Mouse (Mus musculus) liver, embryonic 11.5 days (tissue): ENCODE measurements around the gene Tnfrsf1b. TPM values are rescaled to one million over a fixed set of nuclear protein-coding genes. Genes with fewer than 3 reads are reported as not detected.
A peak's percentile ranks its signal among the peaks of the same experiment; 100 is the strongest.

Source experiments
- ATAC-seq: fragments of 200-750 bp; cut with Nextera tagmentation; replicated peaks from 2 replicates; pipeline ENCODE4 v1.8.0; 2017; ENCODE audit warnings: moderate number of reproducible peaks, mild to moderate bottlenecking, moderate TSS enrichment, moderate library complexity; ENCODE audit not compliant: low FRiP score
- DNase-seq: peaks from one replicate; pipeline ENCODE4 v3.0.0-alpha.2; 2017; ENCODE audit warnings: low spot score
- H3K27ac ChIP-seq: fragments of 300-500 bp; sonication (generic); 2 replicates; pipeline ENCODE4 v1.5.1; 2014; ENCODE audit warnings: mild to moderate bottlenecking, low read depth, low read length, control low read depth
- H3K27me3 ChIP-seq: fragments of 300-500 bp; sonication (generic); replicated peaks from 2 replicates; pipeline ENCODE4 v1.6.1; 2014; ENCODE audit warnings: low read length, mixed read lengths; ENCODE audit not compliant: control insufficient read depth, insufficient read depth
- H3K36me3 ChIP-seq: fragments of 300-500 bp; sonication (generic); 2 replicates; pipeline ENCODE4 v1.6.1; 2014; ENCODE audit warnings: mild to moderate bottlenecking, low read length, moderate library complexity, mixed read lengths; ENCODE audit not compliant: control insufficient read depth, insufficient read depth
- H3K4me1 ChIP-seq: fragments of 300-500 bp; sonication (generic); replicated peaks from 2 replicates; pipeline ENCODE4 v1.6.1; 2014; ENCODE audit warnings: low read length, mixed read lengths; ENCODE audit not compliant: control insufficient read depth, insufficient read depth
- H3K4me2 ChIP-seq: fragments of 300-500 bp; sonication (generic); 2 replicates; pipeline ENCODE4 v1.6.1; 2014; ENCODE audit warnings: mild to moderate bottlenecking, control low read depth, moderate library complexity
- H3K4me3 ChIP-seq: fragments of 300-500 bp; sonication (generic); 2 replicates; pipeline ENCODE4 v1.5.1; 2014; ENCODE audit warnings: low read depth, low read length, control low read depth
- H3K9ac ChIP-seq: fragments of 300-500 bp; sonication (generic); 2 replicates; pipeline ENCODE4 v1.6.1; 2014; ENCODE audit warnings: low read depth, low read length, control low read depth
- H3K9me3 ChIP-seq: fragments of 300-500 bp; sonication (generic); 2 replicates; pipeline ENCODE4 v1.6.1; 2016; ENCODE audit warnings: low read length, inconsistent platforms, mixed read lengths; ENCODE audit not compliant: control insufficient read depth
- WGBS: fragments of 180-500 bp; shearing (Covaris S2); extraction: QIAGEN DNeasy Blood & Tissue Kit; methylation state at CpG from one replicate; pipeline ENCODE4 v1.1.7; 2014; 5-methylcytosine and 5-hydroxymethylcytosine counted together
- polyA plus RNA-seq: library from polyadenylated mRNA; unstranded; fragments of >200 nt; fragmentation: Nextera tagmentation; extraction: Ambion mirVana; gene quantifications from 2 replicates; pipeline ENCODE4 v1.2.1, GENCODE M21; 2014

Tnfrsf1b gene
- polyA plus RNA-seq = 5.7 and 6.5 TPM in 2 replicates

GRCm38 (mm10) chr4:145246173-145247011 is at the start of gene Tnfrsf1b:
TSS of gene Tnfrsf1b (minus strand) at chr4:145246870.
- H3K9ac ChIP-seq = peak within 1 kb of the TSS; percentile 58
- no peak within 1 kb of the TSS for H3K27ac ChIP-seq
- no peaks in the 10 kb centered on the region for H3K9me3 ChIP-seq
- peak within 1 kb of the TSS; percentile 51 for H3K4me3 ChIP-seq
- H3K36me3 ChIP-seq = no peaks in the 10 kb centered on the region
- WGBS = 1% methylated on average over 47 of the region's 47 CpGs
- 0 out of 2 replicates have a peak, but pooled peaks cover 5% of the 10 kb centered on the region for H3K4me1 ChIP-seq
- peak; percentile 64 for DNase-seq
- peak; percentile 85 for ATAC-seq
- peaks cover 18% of the 10 kb centered on the region for H3K27me3 ChIP-seq
- H3K4me2 ChIP-seq = peak within 1 kb of the TSS; percentile 83

GRCm38 (mm10) chr4:145295589-145296300 is 49.1 kb upstream of the Tnfrsf1b start:
- H3K36me3 ChIP-seq = no peaks in the 10 kb centered on the region
- no peak overlapping the region for H3K4me3 ChIP-seq
- no peaks in the 10 kb centered on the region for H3K4me1 ChIP-seq
- DNase-seq (peak; percentile 46), ATAC-seq (peak; percentile 23; the same call in 1 of the 2 replicates)
- no peak overlapping the region for H3K4me2 ChIP-seq
- 47% methylated on average over 5 of the region's 5 CpGs for WGBS
- 0 out of 2 replicates have a peak, but pooled peaks cover 2% of the 10 kb centered on the region for H3K27me3 ChIP-seq
- H3K9ac ChIP-seq = no peak overlapping the region
- H3K27ac ChIP-seq = no peak overlapping the region
- no peaks in the 10 kb centered on the region for H3K9me3 ChIP-seq

GRCm38 (mm10) chr4:145294588-145294987 is 47.9 kb upstream of the Tnfrsf1b start:
- H3K27ac ChIP-seq = no peak overlapping the region
- DNase-seq = no peak
- 83% methylated on average over 5 of the region's 5 CpGs for WGBS
- H3K4me1 ChIP-seq = no peaks in the 10 kb centered on the region
- H3K9me3 ChIP-seq = no peaks in the 10 kb centered on the region
- no peak overlapping the region for H3K4me2 ChIP-seq
- H3K9ac ChIP-seq = no peak overlapping the region
- H3K4me3 ChIP-seq = no peak overlapping the region
- no peaks in the 10 kb centered on the region for H3K36me3 ChIP-seq
- H3K27me3 ChIP-seq = 0 out of 2 replicates have a peak, but pooled peaks cover 2% of the 10 kb centered on the region
- no peak for ATAC-seq

- WGBS = 46% methylated on average over 4 of the region's 4 CpGs
- no peak overlapping the region for H3K4me3 ChIP-seq
- H3K4me2 ChIP-seq = no peak overlapping the region
- peak; percentile 72 for ATAC-seq
- H3K4me1 ChIP-seq = no peaks in the 10 kb centered on the region
- no peaks in the 10 kb centered on the region for H3K27me3 ChIP-seq
- H3K9ac ChIP-seq = no peak overlapping the region
- no peak overlapping the region for H3K27ac ChIP-seq
- DNase-seq = no peak
- H3K9me3 ChIP-seq = no peaks in the 10 kb centered on the region
- no peaks in the 10 kb centered on the region for H3K36me3 ChIP-seq
These were observed 39.9 kb upstream of the Tnfrsf1b start for GRCm38 (mm10) chr4:145286369-145287120.

GRCm38 (mm10) chr4:145284675-145285074 is 38.0 kb upstream of the Tnfrsf1b start:
- 86% methylated on average over 4 of the region's 4 CpGs for WGBS
- Histone ChIP-seq H3K4me1 (no peaks in the 10 kb centered on the region), H3K4me3 (no peak overlapping the region), H3K27me3 (no peaks in the 10 kb centered on the region), H3K9me3 (no peaks in the 10 kb centered on the region), H3K27ac (no peak overlapping the region), H3K36me3 (no peaks in the 10 kb centered on the region), H3K9ac (no peak overlapping the region), H3K4me2 (no peak overlapping the region)
- ATAC-seq = no peak
- no peak for DNase-seq

- no peaks in the 10 kb centered on the region for H3K36me3 ChIP-seq
- 66% methylated on average over 6 of the region's 6 CpGs for WGBS
- no peaks in the 10 kb centered on the region for H3K9me3 ChIP-seq
- H3K4me3 ChIP-seq = no peak overlapping the region
- H3K27me3 ChIP-seq = no peaks in the 10 kb centered on the region
- no peak overlapping the region for H3K27ac ChIP-seq
- no peaks in the 10 kb centered on the region for H3K4me1 ChIP-seq
- no peak overlapping the region for H3K9ac ChIP-seq
- H3K4me2 ChIP-seq = no peak overlapping the region
- ATAC-seq (no peak), DNase-seq (no peak)
These were observed 36.8 kb upstream of the Tnfrsf1b start for GRCm38 (mm10) chr4:145283441-145283840.

- no peak overlapping the region for H3K4me3 ChIP-seq
- no peak overlapping the region for H3K4me2 ChIP-seq
- no peaks in the 10 kb centered on the region for H3K9me3 ChIP-seq
- 82% methylated on average over 6 of the region's 6 CpGs for WGBS
- no peaks in the 10 kb centered on the region for H3K4me1 ChIP-seq
- peak; percentile 48; the same call in 1 of the 2 replicates for ATAC-seq
- no peaks in the 10 kb centered on the region for H3K36me3 ChIP-seq
- no peak overlapping the region for H3K27ac ChIP-seq
- DNase-seq = no peak
- H3K9ac ChIP-seq = no peak overlapping the region
- H3K27me3 ChIP-seq = no peaks in the 10 kb centered on the region
These were observed 34.3 kb upstream of the Tnfrsf1b start for GRCm38 (mm10) chr4:145280966-145281365.

GRCm38 (mm10) chr4:145278724-145279370 is 32.2 kb upstream of the Tnfrsf1b start:
- no peak overlapping the region for H3K4me3 ChIP-seq
- no peaks in the 10 kb centered on the region for H3K36me3 ChIP-seq
- H3K9ac ChIP-seq = no peak overlapping the region
- H3K4me1 ChIP-seq = no peaks in the 10 kb centered on the region
- ATAC-seq (no peak), DNase-seq (no peak)
- 75% methylated on average over 3 of the region's 3 CpGs for WGBS
- H3K9me3 ChIP-seq = no peaks in the 10 kb centered on the region
- no peak overlapping the region for H3K4me2 ChIP-seq
- H3K27me3 ChIP-seq = no peaks in the 10 kb centered on the region
- H3K27ac ChIP-seq = no peak overlapping the region
